Mouse (Mus musculus) left cerebral cortex, adult 2 months (tissue): ENCODE measurements around the gene Pard3b. TPM values are rescaled to one million over a fixed set of nuclear protein-coding genes. Genes with fewer than 3 reads are reported as not detected.
A peak's percentile ranks its signal among the peaks of the same experiment; 100 is the strongest.

ENCODE experiments used
- DNase-seq, 2 experiments: peaks; one replicate each; pipeline ENCODE4 v3.0.0; 2021 to 2022; ENCODE audit warnings: low spot score in 2 of 2, mixed read lengths in 1 of 2; ENCODE audit errors: extremely low spot score in 1 of 2
- H3K27ac ChIP-seq: fragments of 200-600 bp; 2 replicates; pipeline ENCODE4 v1.8.1; 2022
- H3K4me3 ChIP-seq: fragments of 200-600 bp; 2 replicates; pipeline ENCODE4 v1.8.1; 2022
- CTCF ChIP-seq: fragments of 200-600 bp; IDR thresholded peaks from 2 replicates; pipeline ENCODE4 v1.8.1; 2022; ENCODE audit warnings: antibody characterized with exemption, mild to moderate bottlenecking, moderate library complexity
- intact Hi-C: fragments of 180-260 bp; cut with DNase I; formaldehyde crosslinking; loops from one replicate; pipeline ENCODE4 v1.15.1; 2025
- total RNA-seq, 2 experiments: library from RNA; stranded (reverse); gene quantifications; 2 replicates each; pipeline ENCODE4 v1.2.3; 2021

Gene Pard3b
- total RNA-seq, 2 experiments from 2014 or later = 4.0 to 5.1 TPM

GRCm38 (mm10) chr1:61961533-61961932, 322.9 kb downstream of the Pard3b start:
- no peak overlapping the region for H3K4me3 ChIP-seq
- intact Hi-C loops = no loop called here
- no peak for TF ChIP-seq CTCF
- DNase-seq = no peak
- H3K27ac ChIP-seq = no peak overlapping the region

- no peak overlapping the region for H3K4me3 ChIP-seq
- TF ChIP-seq CTCF = no peak
- DNase-seq = no peak
- intact Hi-C loops = no loop called here
- H3K27ac ChIP-seq = no peak overlapping the region
Observed at GRCm38 (mm10) chr1:61962571-61962970, 323.9 kb downstream of the Pard3b start.

- TF ChIP-seq CTCF = peak; percentile 46
- DNase-seq = no peak
- Histone ChIP-seq H3K4me3 (no peak overlapping the region), H3K27ac (no peak overlapping the region)
- intact Hi-C loops = no loop called here
Observed at GRCm38 (mm10) chr1:61967124-61967523, 328.5 kb downstream of the Pard3b start.

- Histone ChIP-seq H3K4me3 (no peak overlapping the region), H3K27ac (no peak overlapping the region)
- intact Hi-C loops = no loop called here
- no peak for DNase-seq
- no peak for TF ChIP-seq CTCF
Observed at GRCm38 (mm10) chr1:61967807-61968206, 329.2 kb downstream of the Pard3b start.

- Histone ChIP-seq H3K4me3 (no peak overlapping the region), H3K27ac (no peak overlapping the region)
- DNase-seq = no peak
- no peak for TF ChIP-seq CTCF
- intact Hi-C loops = no loop called here
Observed at GRCm38 (mm10) chr1:61997711-61998110, 359.1 kb downstream of the Pard3b start.

GRCm38 (mm10) chr1:62008811-62009210, 370.2 kb downstream of the Pard3b start:
- DNase-seq = no peak
- Histone ChIP-seq H3K4me3 (no peak overlapping the region), H3K27ac (no peak overlapping the region)
- no peak for TF ChIP-seq CTCF
- intact Hi-C loops = no loop called here

- no peak for TF ChIP-seq CTCF
- H3K4me3 ChIP-seq = no peak overlapping the region
- DNase-seq = no peak
- intact Hi-C loops = no loop called here
- H3K27ac ChIP-seq = no peak overlapping the region
Observed at GRCm38 (mm10) chr1:62011712-62012111, 373.1 kb downstream of the Pard3b start.

GRCm38 (mm10) chr1:62016536-62017300, 378.1 kb downstream of the Pard3b start:
- intact Hi-C loops = no loop called here
- DNase-seq = no peak
- no peak overlapping the region for H3K4me3 ChIP-seq
- TF ChIP-seq CTCF = no peak
- no peak overlapping the region for H3K27ac ChIP-seq

- no peak overlapping the region for H3K4me3 ChIP-seq
- H3K27ac ChIP-seq = no peak overlapping the region
- DNase-seq = no peak
- no peak for TF ChIP-seq CTCF
- intact Hi-C loops = no loop called here
Observed at GRCm38 (mm10) chr1:62018276-62018675, 379.7 kb downstream of the Pard3b start.

GRCm38 (mm10) chr1:62019743-62020142, 381.1 kb downstream of the Pard3b start:
- Histone ChIP-seq H3K27ac (no peak overlapping the region), H3K4me3 (no peak overlapping the region)
- intact Hi-C loops = no loop called here
- no peak for TF ChIP-seq CTCF
- no peak for DNase-seq

GRCm38 (mm10) chr1:62041718-62042117, 403.1 kb downstream of the Pard3b start:
- Histone ChIP-seq H3K4me3 (no peak overlapping the region), H3K27ac (no peak overlapping the region)
- intact Hi-C loops = no loop called here
- no peak for TF ChIP-seq CTCF
- DNase-seq = no peak

- DNase-seq = no peak
- H3K27ac ChIP-seq = no peak overlapping the region
- no peak overlapping the region for H3K4me3 ChIP-seq
- intact Hi-C loops = no loop called here
- TF ChIP-seq CTCF = no peak
Observed at GRCm38 (mm10) chr1:62048592-62048991, 410.0 kb downstream of the Pard3b start.

GRCm38 (mm10) chr1:62051186-62051825, 412.7 kb downstream of the Pard3b start:
- DNase-seq = no peak
- TF ChIP-seq CTCF = no peak
- H3K4me3 ChIP-seq = no peak overlapping the region
- intact Hi-C loops = no loop called here
- H3K27ac ChIP-seq = no peak overlapping the region
